Mouse (Mus musculus) ES-E14 (cell line): ENCODE data around the gene C4bp.

Experiments used
- CHD2 ChIP-seq: IDR thresholded peaks from 2 replicates; pipeline ENCODE4 v1.6.1; 2014; ENCODE audit warnings: mild to moderate bottlenecking, low read depth, low read length, inconsistent platforms
- HCFC1 ChIP-seq: IDR thresholded peaks from 2 replicates; pipeline ENCODE4 v1.6.1; 2012; ENCODE audit warnings: low read length, inconsistent platforms, borderline replicate concordance; ENCODE audit not compliant: insufficient read depth
- ZNF384 ChIP-seq: IDR thresholded peaks from 2 replicates; pipeline ENCODE4 v1.6.1; 2012; ENCODE audit warnings: low read depth, low read length, inconsistent platforms

DNA sequence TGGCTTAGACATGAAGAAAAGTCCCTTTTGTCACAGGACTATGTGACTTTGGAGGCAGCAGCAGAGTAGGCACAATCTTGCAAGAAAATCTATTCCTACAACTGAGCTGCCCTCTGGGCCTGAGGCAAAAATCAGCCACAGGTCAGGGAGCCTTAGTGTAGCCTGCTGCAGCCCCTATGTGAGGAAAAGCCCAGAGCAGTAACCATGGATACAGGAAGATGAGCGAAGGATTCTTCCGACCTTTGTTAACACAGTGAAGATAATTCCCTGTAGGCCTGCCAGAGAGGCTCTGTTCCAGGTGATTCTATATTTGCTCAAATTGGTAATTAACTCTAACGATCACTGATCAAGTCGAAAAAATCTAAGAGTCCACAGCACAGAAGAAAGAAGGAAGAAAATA is 17.3 kb downstream of the C4bp start:
- no peak for TF ChIP-seq HCFC1
- no peak for TF ChIP-seq ZNF384
- TF ChIP-seq CHD2, result no peak
